Mouse (Mus musculus) small intestine, adult 2 months (tissue): ENCODE measurements at regions not wholly inside any gene's neighbourhood (a gene's known extent, or its start where the extent isn't known, plus 50 kb on each side); places are given as distances from the start of the nearest gene placed in this dataset.
"Not testable (repeated sequence)": the region's sequence is repeated elsewhere in the genome, so short reads cannot be mapped to it uniquely, and the experiment has no call there.

Source experiments
- H3K27ac ChIP-seq: fragments of 200-500 bp; 2 replicates; pipeline ENCODE4 v1.5.1; 2012; ENCODE audit warnings: low read depth, low read length, control low read depth, inconsistent platforms; ENCODE audit not compliant: insufficient read depth
- H3K27me3 ChIP-seq: fragments of 200-500 bp; 2 replicates; pipeline ENCODE4 v1.6.1; 2012; ENCODE audit warnings: mild to moderate bottlenecking, moderate library complexity, low read length, inconsistent platforms; ENCODE audit not compliant: control insufficient read depth, insufficient read depth
- H3K36me3 ChIP-seq: fragments of 200-500 bp; 2 replicates; pipeline ENCODE4 v1.6.1; 2012; ENCODE audit warnings: mild to moderate bottlenecking, low read length, control low read depth, inconsistent platforms; ENCODE audit not compliant: control insufficient read depth, insufficient read depth
- H3K4me1 ChIP-seq: fragments of 200-500 bp; 2 replicates; pipeline ENCODE4 v1.6.1; 2012; ENCODE audit warnings: low read length, inconsistent platforms, mixed read lengths; ENCODE audit not compliant: control insufficient read depth, insufficient read depth, insufficient read length
- H3K4me3 ChIP-seq: fragments of 200-500 bp; 2 replicates; pipeline ENCODE4 v1.5.1; 2012; ENCODE audit warnings: low read depth, mild to moderate bottlenecking, control low read depth, inconsistent platforms, low read length, moderate library complexity
- CTCF ChIP-seq: fragments of 200-500 bp; IDR thresholded peaks from 2 replicates; pipeline ENCODE4 v1.5.1; 2012; ENCODE audit warnings: low read depth, mild to moderate bottlenecking, control low read depth, inconsistent platforms, low read length, moderate library complexity, mixed read lengths; ENCODE audit not compliant: insufficient replicate concordance, insufficient read length; ENCODE audit errors: extremely low read depth
- POLR2A ChIP-seq: fragments of 200-500 bp; IDR thresholded peaks from 2 replicates; pipeline ENCODE4 v1.6.1; 2012; ENCODE audit warnings: low read depth, mild to moderate bottlenecking, control low read depth, inconsistent platforms, low read length, moderate library complexity
- WGBS: fragments of 180-500 bp; shearing (Covaris S2); methylation state at CpG from one replicate; pipeline ENCODE4 v1.1.7; 2018; 5-methylcytosine and 5-hydroxymethylcytosine counted together

DNA sequence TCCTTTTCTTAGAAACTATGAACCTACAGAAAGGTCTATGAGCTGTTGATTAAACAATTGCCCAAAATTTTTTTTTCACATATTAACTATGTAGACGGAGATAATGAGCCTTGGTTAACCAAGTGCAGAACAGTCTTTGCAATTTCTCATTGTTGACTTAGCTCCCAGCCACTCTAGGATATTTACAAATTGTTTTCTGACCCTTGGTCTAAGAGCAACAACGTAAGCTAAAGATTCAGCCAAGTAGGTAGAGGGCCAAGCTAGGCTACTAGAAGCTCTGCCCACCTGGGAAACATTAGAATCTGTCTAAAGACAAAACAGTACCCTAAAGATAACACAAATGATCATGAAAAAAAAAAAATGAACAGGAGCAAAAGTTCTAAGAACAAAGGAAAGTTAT, 67.5 kb upstream of the Map9 start:
- 47% methylated on average over 2 of the region's 2 CpGs for WGBS
- no peaks in the 10 kb centered on the region for H3K27me3 ChIP-seq
- H3K27ac ChIP-seq, result no peak overlapping the region
- H3K36me3 ChIP-seq, result no peaks in the 10 kb centered on the region
- H3K4me1 ChIP-seq, result no peaks in the 10 kb centered on the region
- H3K4me3 ChIP-seq, result no peak overlapping the region
- TF ChIP-seq CTCF (no peak), POLR2A (no peak)

GRCm38 (mm10) chr3:82288996-82289395, 68.8 kb upstream of the Map9 start:
- 70% methylated on average over 6 of the region's 6 CpGs for WGBS

DNA sequence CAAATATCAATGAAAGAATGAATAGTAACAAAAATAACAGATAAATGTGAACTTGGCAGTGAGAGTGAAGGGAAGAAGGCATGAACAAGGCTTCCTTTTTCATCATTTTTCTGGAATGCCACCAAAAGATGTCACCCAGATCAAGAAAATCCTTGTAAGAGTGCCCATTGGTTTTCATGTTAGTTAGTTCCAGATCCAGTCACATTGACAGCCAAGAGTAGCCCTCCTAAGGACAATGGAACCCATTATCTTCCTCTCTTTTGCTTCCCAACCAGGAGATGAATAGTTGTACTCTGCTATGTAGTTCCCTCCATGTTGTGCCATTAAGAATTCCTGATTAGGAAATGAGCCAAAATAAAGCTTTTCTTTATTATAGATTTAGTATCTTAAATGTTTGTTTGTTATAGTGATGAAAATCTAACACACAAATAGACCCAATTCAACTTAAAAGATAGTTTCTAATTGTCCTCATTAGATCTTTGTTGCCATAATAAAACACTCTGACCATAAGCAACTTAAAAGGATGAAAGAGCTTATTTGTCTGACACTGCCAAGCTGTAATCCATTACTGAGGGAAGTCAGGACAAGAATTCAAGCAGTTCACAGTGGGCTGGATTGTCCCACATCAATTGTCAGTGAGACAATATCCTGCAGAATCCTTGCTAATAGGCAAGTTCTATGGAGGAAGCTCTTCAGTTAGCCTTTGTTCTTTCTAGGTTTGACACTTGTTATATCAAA, 80.7 kb upstream of the Map9 start:
- no peak overlapping the region for H3K27ac ChIP-seq
- no peak for TF ChIP-seq CTCF
- no peak for TF ChIP-seq POLR2A
- no peaks in the 10 kb centered on the region for H3K36me3 ChIP-seq
- H3K27me3 ChIP-seq, result no peaks in the 10 kb centered on the region
- no peaks in the 10 kb centered on the region for H3K4me1 ChIP-seq
- no peak overlapping the region for H3K4me3 ChIP-seq

More at GRCm38 (mm10) chr3:82288996-82289395, 68.8 kb upstream of the Map9 start:
- TF ChIP-seq CTCF (no peak), POLR2A (no peak)
- H3K27me3 ChIP-seq, result no peaks in the 10 kb centered on the region
- no peaks in the 10 kb centered on the region for H3K36me3 ChIP-seq
- no peak overlapping the region for H3K27ac ChIP-seq
- no peak overlapping the region for H3K4me3 ChIP-seq
- no peaks in the 10 kb centered on the region for H3K4me1 ChIP-seq

- TF ChIP-seq CTCF (no peak), POLR2A (no peak)
- Histone ChIP-seq H3K27me3 (no peaks in the 10 kb centered on the region), H3K4me3 (no peak overlapping the region), H3K27ac (no peak overlapping the region), H3K4me1 (no peaks in the 10 kb centered on the region), H3K36me3 (no peaks in the 10 kb centered on the region)
- 62% methylated on average over 4 of the region's 4 CpGs for WGBS
Observed at GRCm38 (mm10) chr3:82275822-82276203, 82.0 kb upstream of the Map9 start.

GRCm38 (mm10) chr3:82274945-82275821, 82.7 kb upstream of the Map9 start:
- Histone ChIP-seq H3K36me3 (no peaks in the 10 kb centered on the region), H3K4me3 (no peak overlapping the region)
- WGBS, result 62% methylated on average over 7 of the region's 7 CpGs

DNA sequence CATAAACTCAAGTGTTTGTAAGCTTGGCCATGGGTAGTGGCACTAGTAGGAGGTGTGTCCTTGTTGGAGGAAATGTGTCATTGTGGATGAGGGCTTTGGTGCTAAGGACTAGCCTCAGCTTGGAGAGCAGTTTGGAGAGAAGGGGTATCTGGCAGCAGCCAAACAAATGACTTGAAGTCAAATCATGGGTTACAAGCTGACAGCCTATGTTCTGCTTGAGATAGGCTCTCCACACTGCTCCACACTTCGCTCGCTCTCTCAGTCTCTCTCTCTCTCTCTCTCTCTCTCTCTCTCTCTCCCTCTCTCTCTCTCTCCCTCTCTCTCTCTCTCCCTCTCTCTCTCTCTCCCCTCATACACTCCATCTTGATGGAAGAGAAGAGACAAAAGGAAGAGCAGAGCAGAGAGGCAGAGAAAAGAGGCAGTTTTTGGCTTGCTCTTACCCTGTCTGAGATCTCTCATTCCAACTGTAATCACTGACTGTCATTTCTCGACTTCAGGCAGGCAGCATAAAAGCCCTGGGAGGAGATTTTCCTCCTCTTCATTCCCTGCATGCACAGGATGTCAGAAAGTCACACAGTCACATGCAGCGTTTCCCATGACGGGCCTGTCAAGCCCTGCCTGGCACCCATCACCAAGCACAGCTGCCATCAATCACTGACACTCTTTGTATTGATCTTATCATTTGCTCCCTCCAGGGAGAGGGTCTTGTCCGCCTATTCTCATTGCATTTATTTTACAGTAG, 83.5 kb upstream of the Map9 start:
- Histone ChIP-seq H3K27ac (no peak overlapping the region), H3K36me3 (no peaks in the 10 kb centered on the region), H3K4me3 (no peak overlapping the region), H3K4me1 (no peaks in the 10 kb centered on the region), H3K27me3 (no peaks in the 10 kb centered on the region)
- 55% methylated on average over 6 of the region's 6 CpGs for WGBS
- TF ChIP-seq CTCF (no peak), POLR2A (no peak)

More at GRCm38 (mm10) chr3:82274945-82275821, 82.7 kb upstream of the Map9 start:
- Histone ChIP-seq H3K27me3 (no peaks in the 10 kb centered on the region), H3K27ac (no peak overlapping the region), H3K4me1 (no peaks in the 10 kb centered on the region)
- no peak for TF ChIP-seq POLR2A
- no peak for TF ChIP-seq CTCF

- not testable (repeated sequence) for H3K27me3 ChIP-seq, H3K4me3 ChIP-seq, H3K36me3 ChIP-seq, H3K27ac ChIP-seq, H3K4me1 ChIP-seq
- WGBS, result 69% methylated on average over 2 of the region's 2 CpGs
Observed at GRCm38 (mm10) chr3:82273511-82273910, 84.3 kb upstream of the Map9 start.
